Mouse (Mus musculus) CH12.LX (cell line): ENCODE data around the gene Tdrd7. TPM values are rescaled to one million over a fixed set of nuclear protein-coding genes. Genes with fewer than 3 reads are reported as not detected.

Experiments used
- DNase-seq: peaks from one replicate; pipeline ENCODE4 v3.0.0-alpha.2; 2013; ENCODE audit errors: extremely low read depth
- H3K27ac ChIP-seq: 2 replicates; pipeline ENCODE4 v1.5.1; 2012; ENCODE audit warnings: low read depth, mild to moderate bottlenecking, control low read depth, moderate library complexity; ENCODE audit not compliant: insufficient read depth
- H3K27me3 ChIP-seq: replicated peaks from 2 replicates; pipeline ENCODE3; 2012; ENCODE audit warnings: inconsistent platforms
- H3K36me3 ChIP-seq, 2 experiments: replicated peaks in 1 of 2; 2 replicates each; pipeline versions ENCODE3 to v1.6.1; 2012; ENCODE audit warnings: inconsistent platforms in 1 of 2, low read length in 1 of 2, mild to moderate bottlenecking in 1 of 2, mixed read lengths in 1 of 2, moderate library complexity in 1 of 2; ENCODE audit not compliant: control insufficient read depth in 1 of 2, insufficient read depth in 1 of 2
- H3K4me1 ChIP-seq, 2 experiments: 2 replicates each; pipeline ENCODE4 v1.6.1; 2012; ENCODE audit warnings: inconsistent platforms in 1 of 2, moderate library complexity in 1 of 2; ENCODE audit not compliant: insufficient read depth in 2 of 2, control insufficient read depth in 1 of 2
- H3K4me2 ChIP-seq: 2 replicates; pipeline ENCODE4 v1.6.1; 2012; ENCODE audit warnings: low read depth, mild to moderate bottlenecking, control low read depth; ENCODE audit not compliant: poor library complexity, insufficient read depth, severe bottlenecking
- H3K4me3 ChIP-seq, 3 experiments: fragments of 150-350 bp in 1 of 3; sonication (generic) in 1 of 3; replicated peaks in 1 of 3; 2 replicates each; pipeline versions ENCODE3 to v1.5.1; 2011 to 2012; ENCODE audit warnings: low read depth in 2 of 3, low read length in 2 of 3, mild to moderate bottlenecking in 2 of 3, moderate library complexity in 2 of 3, control low read depth in 1 of 3, improper control_type of control experiment in 1 of 3, inconsistent platforms in 1 of 3, mixed read lengths in 1 of 3; ENCODE audit not compliant: poor library complexity in 1 of 3
- H3K79me2 ChIP-seq: replicated peaks from 2 replicates; pipeline ENCODE4 v1.6.1; 2012; ENCODE audit warnings: mild to moderate bottlenecking, moderate library complexity; ENCODE audit not compliant: control insufficient read depth, poor library complexity, insufficient read depth, severe bottlenecking; ENCODE audit errors: extremely low read depth
- H3K9ac ChIP-seq: 2 replicates; pipeline ENCODE4 v1.6.1; 2012; ENCODE audit warnings: low read depth, mild to moderate bottlenecking, control low read depth, moderate library complexity; ENCODE audit not compliant: insufficient read depth
- H3K9me3 ChIP-seq: replicated peaks from 2 replicates; pipeline ENCODE3; 2012; ENCODE audit warnings: low read length, inconsistent platforms, mixed read lengths
- BHLHE40 ChIP-seq: IDR thresholded peaks from 2 replicates; pipeline ENCODE4 v1.6.1; 2011; ENCODE audit warnings: mild to moderate bottlenecking, low read depth, low read length, improper control_type of control experiment
- CHD2 ChIP-seq: IDR thresholded peaks from 2 replicates; pipeline ENCODE4 v1.6.1; 2011; ENCODE audit warnings: low read length, improper control_type of control experiment
- CTCF ChIP-seq, 2 experiments: IDR thresholded peaks in 1 of 2; conservative IDR thresholded peaks in 1 of 2; 2 replicates each; pipeline ENCODE4 v1.5.1; 2011 to 2012; ENCODE audit warnings: low read depth in 2 of 2, low read length in 2 of 2, improper control_type of control experiment in 1 of 2, inconsistent platforms in 1 of 2, mild to moderate bottlenecking in 1 of 2, moderate library complexity in 1 of 2
- E2F4 ChIP-seq: IDR thresholded peaks from 2 replicates; pipeline ENCODE4 v1.6.1; 2011; ENCODE audit warnings: low read depth, low read length, improper control_type of control experiment; ENCODE audit not compliant: insufficient replicate concordance
- ETS1 ChIP-seq: conservative IDR thresholded peaks from 2 replicates; pipeline ENCODE4 v1.6.1; 2012; ENCODE audit warnings: low read depth, mild to moderate bottlenecking, inconsistent platforms, low read length, improper control_type of control experiment, moderate library complexity
- GABPA ChIP-seq: IDR thresholded peaks from 2 replicates; pipeline ENCODE4 v1.6.1; 2012; ENCODE audit warnings: low read depth, low read length, improper control_type of control experiment, inconsistent platforms; ENCODE audit not compliant: insufficient replicate concordance
- HCFC1 ChIP-seq: IDR thresholded peaks from 2 replicates; pipeline ENCODE4 v1.6.1; 2012; ENCODE audit warnings: low read depth, mild to moderate bottlenecking, inconsistent platforms, low read length, improper control_type of control experiment
- IRF4 ChIP-seq: IDR thresholded peaks from 2 replicates; pipeline ENCODE4 v1.6.1; 2014; ENCODE audit warnings: low read depth, mild to moderate bottlenecking, inconsistent platforms, low read length, improper control_type of control experiment
- MAFK ChIP-seq: IDR thresholded peaks from 2 replicates; pipeline ENCODE4 v1.6.1; 2011; ENCODE audit warnings: low read length, improper control_type of control experiment; ENCODE audit not compliant: insufficient replicate concordance
- MEF2A ChIP-seq: IDR thresholded peaks from 2 replicates; pipeline ENCODE4 v1.6.1; 2014; ENCODE audit warnings: low read depth, mild to moderate bottlenecking, inconsistent platforms, low read length, improper control_type of control experiment, borderline replicate concordance
- MYC ChIP-seq: IDR thresholded peaks from 2 replicates; pipeline ENCODE4 v1.6.1; 2011; ENCODE audit warnings: low read depth, mild to moderate bottlenecking, improper control_type of control experiment, low read length
- SIN3A ChIP-seq: IDR thresholded peaks from 2 replicates; pipeline ENCODE4 v1.6.1; 2012; ENCODE audit warnings: low read length, improper control_type of control experiment, inconsistent platforms
- TBP ChIP-seq: conservative IDR thresholded peaks from 2 replicates; pipeline ENCODE4 v1.6.1; 2011; ENCODE audit warnings: low read depth, low read length, improper control_type of control experiment
- TCF12 ChIP-seq: IDR thresholded peaks from 2 replicates; pipeline ENCODE4 v1.6.1; 2014; ENCODE audit warnings: low read depth, mild to moderate bottlenecking, inconsistent platforms, low read length, improper control_type of control experiment
- ZMIZ1 ChIP-seq: IDR thresholded peaks from 2 replicates; pipeline ENCODE4 v1.6.1; 2012; ENCODE audit warnings: low read depth, mild to moderate bottlenecking, inconsistent platforms, low read length, improper control_type of control experiment
- ZNF384 ChIP-seq: IDR thresholded peaks from 2 replicates; pipeline ENCODE4 v1.6.1; 2012; ENCODE audit warnings: low read depth, low read length, improper control_type of control experiment, inconsistent platforms
- dilution Hi-C: fragments of 300-500 bp; cut with MboI; formaldehyde crosslinking; loops from 2 replicates; pipeline ENCODE4 v1.14.3; 2020; ENCODE audit warnings: low sequenced_read_pairs; ENCODE audit not compliant: extremely low pct_unique_long_range_greater_than_20kb, extremely low pct_ligation_motif_present
- in situ Hi-C: fragments of 300-500 bp; cut with MboI; formaldehyde crosslinking; loops from 3 replicates; pipeline ENCODE4 v1.14.3; 2019; ENCODE audit warnings: low sequenced_read_pairs, low pct_ligation_motif_present, low pct_unique_long_range_greater_than_20kb, mixed read lengths
- polyA plus RNA-seq: library from polyadenylated mRNA; unstranded; fragments of >175 nt; gene quantifications from 2 replicates; pipeline ENCODE4 v1.2.1, GENCODE M21; 2012; ENCODE audit warnings: low read depth; ENCODE audit not compliant: insufficient read length
- total RNA-seq, 2 experiments: library from RNA; depleted of rRNA; stranded (reverse); fragments of 300-350 nt in 1 of 2; fragments of >200 nt in 1 of 2; gene quantifications; 2 replicates each; pipeline ENCODE4 v1.2.3; 2012 to 2014

The Tdrd7 gene
- total and polyA plus RNA-seq, 3 experiments, result 1.6 to 2.9 (median 2.7) TPM

DNA sequence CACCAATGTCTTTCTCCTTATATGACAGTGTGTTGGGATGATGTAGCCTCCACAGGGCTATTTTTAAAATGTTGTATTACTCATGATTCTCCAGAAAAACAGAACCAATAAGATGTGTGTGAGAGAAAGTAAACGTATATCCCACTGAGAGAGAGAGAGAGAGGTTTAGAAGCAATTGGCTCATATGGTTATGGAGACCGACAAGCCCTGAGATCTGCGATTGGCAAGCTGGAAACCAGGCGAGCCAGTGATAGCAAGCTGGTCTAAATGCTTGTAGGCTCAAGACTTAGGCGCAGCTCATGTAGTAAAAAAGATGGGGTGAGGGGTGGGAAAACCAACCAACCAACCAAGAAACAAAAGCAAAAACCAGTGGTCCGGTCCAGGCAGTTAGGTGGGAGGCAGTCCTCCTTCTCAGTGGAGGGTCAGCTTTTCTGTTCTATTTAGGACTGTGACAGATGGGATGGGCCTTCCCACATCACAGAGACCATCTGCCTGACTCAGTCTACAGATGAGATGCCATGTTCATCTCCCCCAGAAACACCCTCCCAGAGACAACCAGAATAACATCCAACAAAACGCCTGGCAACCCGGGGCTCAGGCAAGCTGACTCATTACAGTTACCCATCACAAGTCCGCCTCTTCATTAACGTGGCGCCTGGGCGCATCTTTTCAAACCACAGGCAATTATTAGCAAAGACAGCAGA lies 96.3 kb downstream of the Tdrd7 start:
- in situ Hi-C loops (no loop called here), dilution Hi-C loops (no loop called here)
- Histone ChIP-seq H3K4me3 (no peak overlapping the region), H3K79me2 (no peaks in the 10 kb centered on the region), H3K36me3 (peaks cover 0 to 10% of the 10 kb centered on the region in 2 experiments), H3K9me3 (peaks cover 8% of the 10 kb centered on the region), H3K27ac (no peak overlapping the region), H3K27me3 (no peaks in the 10 kb centered on the region), H3K4me2 (no peak overlapping the region), H3K9ac (no peak overlapping the region), H3K4me1 (peaks cover 7 to 10% of the 10 kb centered on the region in 2 experiments)
- DNase-seq, result no peak
- TF ChIP-seq HCFC1 (no peak), MYC (no peak), MAFK (no peak), GABPA (no peak), TCF12 (no peak), CTCF (conservative IDR thresholded peaks at IDR 0.05 in 1 of 2, IDR thresholded peaks at IDR 0.05 in 1 of 2; ENCODE audit: low read depth in 2 of 2, low read length in 2 of 2) (no peak), ETS1 (no peak), ZNF384 (no peak)

DNA sequence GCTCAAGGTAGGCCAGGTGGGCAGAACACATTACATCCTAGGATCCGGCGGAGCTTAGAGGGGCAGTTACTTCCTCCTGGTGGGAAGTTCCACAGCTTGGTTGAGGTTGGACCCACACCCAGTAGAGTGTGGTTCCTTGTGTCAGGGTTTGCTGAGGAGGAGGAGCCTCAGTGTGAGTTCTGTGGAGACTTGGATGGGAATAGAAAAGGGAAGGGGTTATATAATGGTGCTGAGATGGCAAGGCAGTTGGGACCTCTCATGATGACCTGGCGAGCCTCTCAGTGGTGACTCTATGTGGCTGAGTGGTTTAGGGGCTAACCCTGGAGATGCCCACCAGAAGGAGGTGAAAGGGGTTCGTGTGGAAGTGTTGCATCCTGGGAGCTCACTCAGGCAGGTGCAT lies 98.7 kb downstream of the Tdrd7 start:
- H3K4me1 ChIP-seq, result peaks cover 7 to 10% of the 10 kb centered on the region in 2 experiments
- H3K36me3 ChIP-seq, result peaks cover 0 to 11% of the 10 kb centered on the region in 2 experiments
- H3K27ac ChIP-seq, result no peak overlapping the region
- in situ Hi-C loops, result no loop called here
- dilution Hi-C loops, result no loop called here
- H3K79me2 ChIP-seq, result no peaks in the 10 kb centered on the region
- H3K27me3 ChIP-seq, result no peaks in the 10 kb centered on the region
- no peak overlapping the region for H3K9ac ChIP-seq
- no peak for TF ChIP-seq CHD2
- TF ChIP-seq TCF12, result no peak
- no peak for TF ChIP-seq E2F4
- no peak for TF ChIP-seq SIN3A
- TF ChIP-seq BHLHE40, result no peak
- DNase-seq, result no peak
- no peak overlapping the region for H3K4me2 ChIP-seq
- no peak overlapping the region for H3K4me3 ChIP-seq
- H3K9me3 ChIP-seq, result no peaks in the 10 kb centered on the region

DNA sequence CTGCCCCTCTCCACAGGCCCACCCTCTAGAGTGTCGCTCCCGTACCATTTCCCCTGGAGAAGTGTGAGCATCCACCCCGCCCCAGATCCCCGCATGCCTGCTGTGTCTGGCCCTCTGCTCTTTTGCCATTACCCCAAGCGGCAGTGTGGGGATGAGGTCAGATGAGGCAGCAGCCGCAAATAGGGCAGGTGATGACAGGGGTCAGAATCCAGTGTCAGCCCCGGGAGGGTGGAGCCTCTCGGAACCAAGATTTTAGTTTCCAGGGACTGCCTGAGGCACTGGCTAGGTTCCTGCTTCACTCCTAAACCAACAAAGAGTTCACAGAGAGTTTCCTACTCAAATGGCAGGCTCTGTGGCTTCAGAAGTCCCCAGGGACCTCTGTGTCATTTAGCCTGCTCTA lies 99.1 kb downstream of the Tdrd7 start:
- Histone ChIP-seq H3K27me3 (no peaks in the 10 kb centered on the region), H3K36me3 (peaks cover 0 to 11% of the 10 kb centered on the region in 2 experiments), H3K4me2 (no peak overlapping the region), H3K9ac (no peak overlapping the region), H3K27ac (no peak overlapping the region), H3K4me3 (no peak overlapping the region), H3K4me1 (peaks cover 7 to 10% of the 10 kb centered on the region in 2 experiments), H3K79me2 (no peaks in the 10 kb centered on the region), H3K9me3 (no peaks in the 10 kb centered on the region)
- dilution Hi-C loops, result no loop called here
- in situ Hi-C loops, result no loop called here
- no peak for TF ChIP-seq TBP
- no peak for TF ChIP-seq ZMIZ1
- TF ChIP-seq MEF2A, result no peak
- TF ChIP-seq ETS1, result no peak
- TF ChIP-seq MYC, result no peak
- TF ChIP-seq ZNF384, result no peak
- TF ChIP-seq IRF4, result no peak
- DNase-seq, result no peak
